Mouse (Mus musculus) midbrain, embryonic 13.5 days (tissue): ENCODE measurements around the gene Immp1l. TPM values are rescaled to one million over a fixed set of nuclear protein-coding genes. Genes with fewer than 3 reads are reported as not detected.

ENCODE experiments used
- ATAC-seq: fragments of 200-750 bp; cut with Nextera tagmentation; 2 replicates; pipeline ENCODE4 v1.8.0; 2017; ENCODE audit warnings: mild to moderate bottlenecking, moderate TSS enrichment, moderate library complexity
- H3K27ac ChIP-seq: fragments of 300-500 bp; sonication (generic); 2 replicates; pipeline ENCODE4 v1.5.1; 2015; ENCODE audit warnings: inconsistent platforms, mild to moderate bottlenecking, moderate library complexity
- H3K27me3 ChIP-seq: fragments of 300-500 bp; sonication (generic); 2 replicates; pipeline ENCODE4 v1.6.1; 2015; ENCODE audit warnings: mild to moderate bottlenecking, inconsistent platforms
- H3K36me3 ChIP-seq: fragments of 300-500 bp; sonication (generic); 2 replicates; pipeline ENCODE4 v1.6.1; 2015; ENCODE audit warnings: mild to moderate bottlenecking, inconsistent platforms
- H3K4me1 ChIP-seq: fragments of 300-500 bp; sonication (generic); replicated peaks from 2 replicates; pipeline ENCODE4 v1.6.1; 2015; ENCODE audit warnings: inconsistent platforms
- H3K4me2 ChIP-seq: fragments of 300-500 bp; sonication (generic); replicated peaks from 2 replicates; pipeline ENCODE4 v1.6.1; 2015; ENCODE audit warnings: moderate library complexity, mild to moderate bottlenecking, inconsistent platforms
- H3K4me3 ChIP-seq: fragments of 300-500 bp; sonication (generic); replicated peaks from 2 replicates; pipeline ENCODE4 v1.5.1; 2015; ENCODE audit warnings: mild to moderate bottlenecking, inconsistent platforms
- H3K9ac ChIP-seq: fragments of 300-500 bp; sonication (generic); replicated peaks from 2 replicates; pipeline ENCODE4 v1.6.1; 2015; ENCODE audit warnings: mild to moderate bottlenecking, inconsistent platforms
- H3K9me3 ChIP-seq: fragments of 300-500 bp; sonication (generic); 2 replicates; pipeline ENCODE4 v1.6.1; 2016; ENCODE audit warnings: mild to moderate bottlenecking, inconsistent platforms
- WGBS: fragments of 180-500 bp; shearing (Covaris S2); methylation state at CpG from one replicate; pipeline ENCODE4 v1.1.7; 2015; 5-methylcytosine and 5-hydroxymethylcytosine counted together
- polyA plus RNA-seq: library from polyadenylated mRNA; unstranded; fragments of >200 nt; fragmentation: Nextera tagmentation; extraction: Ambion mirVana; gene quantifications from 2 replicates; pipeline ENCODE4 v1.2.1, GENCODE M21; 2015

The Immp1l gene
- polyA plus RNA-seq: 103 and 106 TPM in 2 replicates

- Histone ChIP-seq H3K9me3 (no peaks in the 10 kb centered on the region), H3K27me3 (peaks cover 7% of the 10 kb centered on the region), H3K4me2 (peak within 1 kb of the TSS; percentile 86), H3K27ac (no peak within 1 kb of the TSS; the same call in 1 of the 2 replicates), H3K4me1 (peaks cover 11% of the 10 kb centered on the region), H3K36me3 (no peaks in the 10 kb centered on the region), H3K9ac (peak within 1 kb of the TSS; percentile 85), H3K4me3 (peak within 1 kb of the TSS; percentile 78)
- ATAC-seq: peak; percentile 100
- under 1% methylated on average over 39 of the region's 39 CpGs for WGBS
These were observed at the start of gene Immp1l, which contains the start of gene Elp4 for GRCm38 (mm10) chr2:105903896-105904756. TSS of gene Immp1l (plus strand) at chr2:105904638. TSS of gene Elp4 (minus strand) at chr2:105904564.

- WGBS: 59% methylated on average over 2 of the region's 2 CpGs
- H3K4me3 ChIP-seq: no peak overlapping the region
- H3K27me3 ChIP-seq: no peaks in the 10 kb centered on the region
- H3K4me1 ChIP-seq: no peaks in the 10 kb centered on the region
- H3K9me3 ChIP-seq: 0 out of 2 replicates have a peak, but pooled peaks cover 3% of the 10 kb centered on the region
- no peak overlapping the region for H3K27ac ChIP-seq
- ATAC-seq: no peak
- H3K36me3 ChIP-seq: no peaks in the 10 kb centered on the region; the same call in 1 of the 2 replicates
- no peak overlapping the region for H3K4me2 ChIP-seq
- no peak overlapping the region for H3K9ac ChIP-seq
These were observed 49.7 kb upstream of the Immp1l start for GRCm38 (mm10) chr2:105854740-105855139.

- Histone ChIP-seq H3K36me3 (peaks cover 12% of the 10 kb centered on the region), H3K27me3 (no peaks in the 10 kb centered on the region), H3K4me1 (no peaks in the 10 kb centered on the region), H3K9ac (no peak overlapping the region), H3K4me3 (no peak overlapping the region), H3K9me3 (no peaks in the 10 kb centered on the region), H3K4me2 (no peak overlapping the region), H3K27ac (no peak overlapping the region)
- WGBS: 95% methylated on average over 1 of the region's 1 CpGs
- no peak for ATAC-seq
These were observed 31.0 kb upstream of the Immp1l start for GRCm38 (mm10) chr2:105873403-105873802.

- no peak for ATAC-seq
- H3K27me3 ChIP-seq: no peaks in the 10 kb centered on the region
- H3K27ac ChIP-seq: no peak overlapping the region
- no peak overlapping the region for H3K4me3 ChIP-seq
- H3K4me1 ChIP-seq: no peaks in the 10 kb centered on the region
- H3K36me3 ChIP-seq: peaks cover 33% of the 10 kb centered on the region
- no peak overlapping the region for H3K4me2 ChIP-seq
- H3K9me3 ChIP-seq: peaks cover 6% of the 10 kb centered on the region; the same call in 1 of the 2 replicates
- H3K9ac ChIP-seq: no peak overlapping the region
These were observed 13.6 kb upstream of the Immp1l start for GRCm38 (mm10) chr2:105890816-105891215.

- Histone ChIP-seq H3K27me3 (peaks cover 7% of the 10 kb centered on the region), H3K27ac (no peak overlapping the region), H3K9me3 (no peaks in the 10 kb centered on the region), H3K36me3 (no peaks in the 10 kb centered on the region), H3K9ac (peak overlapping the region; percentile 70), H3K4me1 (peaks cover 11% of the 10 kb centered on the region), H3K4me2 (peak overlapping the region; percentile 86), H3K4me3 (peak overlapping the region; percentile 78)
- peak; percentile 65 for ATAC-seq
- under 1% methylated on average over 12 of the region's 12 CpGs for WGBS
These were observed 314 bp downstream of the Immp1l start for GRCm38 (mm10) chr2:105904757-105905146.

- peaks cover 6% of the 10 kb centered on the region; the same call in 1 of the 2 replicates for H3K36me3 ChIP-seq
- WGBS: 88% methylated on average over 5 of the region's 5 CpGs
- no peak for ATAC-seq
- H3K4me1 ChIP-seq: peaks cover 11% of the 10 kb centered on the region
- no peak overlapping the region for H3K9ac ChIP-seq
- no peak overlapping the region for H3K4me2 ChIP-seq
- no peaks in the 10 kb centered on the region for H3K9me3 ChIP-seq
- H3K4me3 ChIP-seq: no peak overlapping the region
- H3K27me3 ChIP-seq: peaks cover 22% of the 10 kb centered on the region
- no peak overlapping the region for H3K27ac ChIP-seq
These were observed 3.9 kb downstream of the Immp1l start for GRCm38 (mm10) chr2:105908351-105908750.

- Histone ChIP-seq H3K9me3 (no peaks in the 10 kb centered on the region), H3K27me3 (peaks cover 26% of the 10 kb centered on the region), H3K4me3 (no peak overlapping the region), H3K4me2 (no peak overlapping the region), H3K27ac (no peak overlapping the region), H3K4me1 (peaks cover 5% of the 10 kb centered on the region), H3K36me3 (peaks cover 6% of the 10 kb centered on the region; the same call in 1 of the 2 replicates), H3K9ac (no peak overlapping the region)
- peak; percentile 38 for ATAC-seq
- WGBS: 92% methylated on average over 3 of the region's 3 CpGs
These were observed 6.2 kb downstream of the Immp1l start for GRCm38 (mm10) chr2:105910611-105911010.

- WGBS: 33% methylated on average over 6 of the region's 6 CpGs
- H3K27ac ChIP-seq: no peak overlapping the region
- ATAC-seq: peak; percentile 85
- H3K4me2 ChIP-seq: no peak overlapping the region
- peaks cover 6% of the 10 kb centered on the region; the same call in 1 of the 2 replicates for H3K36me3 ChIP-seq
- H3K9ac ChIP-seq: no peak overlapping the region
- peaks cover 13% of the 10 kb centered on the region for H3K4me1 ChIP-seq
- H3K27me3 ChIP-seq: peaks cover 19% of the 10 kb centered on the region
- H3K4me3 ChIP-seq: no peak overlapping the region
- H3K9me3 ChIP-seq: no peaks in the 10 kb centered on the region
These were observed 9.4 kb downstream of the Immp1l start for GRCm38 (mm10) chr2:105913655-105914366.

- H3K4me1 ChIP-seq: peaks cover 13% of the 10 kb centered on the region
- WGBS: 82% methylated on average over 1 of the region's 1 CpGs
- no peak overlapping the region for H3K9ac ChIP-seq
- no peaks in the 10 kb centered on the region for H3K9me3 ChIP-seq
- no peaks in the 10 kb centered on the region for H3K36me3 ChIP-seq
- no peak overlapping the region for H3K27ac ChIP-seq
- H3K4me3 ChIP-seq: no peak overlapping the region
- no peak for ATAC-seq
- H3K4me2 ChIP-seq: no peak overlapping the region
- H3K27me3 ChIP-seq: peaks cover 18% of the 10 kb centered on the region
These were observed 12.2 kb downstream of the Immp1l start for GRCm38 (mm10) chr2:105916671-105917070.

- H3K4me1 ChIP-seq: peaks cover 13% of the 10 kb centered on the region
- H3K9me3 ChIP-seq: no peaks in the 10 kb centered on the region
- no peak overlapping the region for H3K27ac ChIP-seq
- H3K4me2 ChIP-seq: no peak overlapping the region
- WGBS: 32% methylated on average over 5 of the region's 5 CpGs
- ATAC-seq: peak; percentile 91
- 0 out of 2 replicates have a peak overlapping the region, but pooled peaks have one; percentile 16 for H3K9ac ChIP-seq
- H3K4me3 ChIP-seq: no peak overlapping the region
- H3K27me3 ChIP-seq: peaks cover 18% of the 10 kb centered on the region
- H3K36me3 ChIP-seq: no peaks in the 10 kb centered on the region
These were observed 13.3 kb downstream of the Immp1l start for GRCm38 (mm10) chr2:105917623-105918346.

GRCm38 (mm10) chr2:105950131-105950530 lies 45.7 kb downstream of the Immp1l start:
- H3K4me1 ChIP-seq: no peaks in the 10 kb centered on the region
- no peaks in the 10 kb centered on the region for H3K27me3 ChIP-seq
- 90% methylated on average over 2 of the region's 2 CpGs for WGBS
- no peak overlapping the region for H3K9ac ChIP-seq
- H3K27ac ChIP-seq: no peak overlapping the region
- no peaks in the 10 kb centered on the region for H3K36me3 ChIP-seq
- no peak overlapping the region for H3K4me3 ChIP-seq
- no peak for ATAC-seq
- H3K9me3 ChIP-seq: no peaks in the 10 kb centered on the region
- no peak overlapping the region for H3K4me2 ChIP-seq
